Mouse (Mus musculus) thymus, adult 2 months (tissue): ENCODE measurements around the gene Nsun6.

Experiments
- CTCF ChIP-seq: fragments of 200-500 bp; IDR thresholded peaks from 2 replicates; pipeline ENCODE4 v1.5.1; 2012; ENCODE audit warnings: mild to moderate bottlenecking, control low read depth, low read length, moderate library complexity, borderline replicate concordance; ENCODE audit not compliant: control insufficient read depth, poor library complexity, insufficient read depth; ENCODE audit errors: extremely low read depth
- POLR2A ChIP-seq: fragments of 200-500 bp; IDR thresholded peaks from 2 replicates; pipeline ENCODE4 v1.6.1; 2012; ENCODE audit warnings: mild to moderate bottlenecking, low read length, control low read depth, moderate library complexity; ENCODE audit not compliant: control insufficient read depth, poor library complexity, insufficient read depth; ENCODE audit errors: extremely low read depth

DNA sequence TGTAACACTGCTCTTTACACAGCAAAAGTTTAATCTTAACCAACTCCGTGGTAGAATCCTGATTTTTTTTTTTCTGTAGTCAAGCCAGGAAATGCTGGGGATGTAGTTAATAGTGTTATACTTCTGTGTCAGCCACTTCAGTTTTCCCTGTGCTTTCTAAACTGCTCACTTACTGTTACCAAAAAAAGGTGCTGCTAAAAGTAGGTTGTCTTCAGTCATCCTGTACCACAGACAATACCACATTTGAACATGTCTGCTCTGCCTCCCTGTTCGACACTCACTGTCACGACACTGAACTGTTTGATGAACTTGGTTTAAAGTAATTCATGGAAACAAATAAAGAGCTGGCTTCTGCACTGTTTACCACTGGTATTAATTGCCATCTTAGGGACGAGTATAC lies 66.4 kb downstream of the Nsun6 start:
- TF ChIP-seq CTCF (no peak), POLR2A (no peak)
